Mouse (Mus musculus) right cerebral cortex, postnatal 36 days (tissue): Measurements from ENCODE around the gene Plscr1.

Source experiments
- DNase-seq, 2 experiments: peaks; one replicate each; pipeline ENCODE4 v3.0.0; 2022; ENCODE audit warnings: low spot score in 2 of 2, mixed read lengths in 1 of 2

The Plscr1 gene

GRCm38 (mm10) chr9:92301213-92301612 lies 51.7 kb downstream of the Plscr1 start:
- no peak for DNase-seq

- no peak for DNase-seq
Observed at GRCm38 (mm10) chr9:92305075-92305474, 55.5 kb downstream of the Plscr1 start.

DNA sequence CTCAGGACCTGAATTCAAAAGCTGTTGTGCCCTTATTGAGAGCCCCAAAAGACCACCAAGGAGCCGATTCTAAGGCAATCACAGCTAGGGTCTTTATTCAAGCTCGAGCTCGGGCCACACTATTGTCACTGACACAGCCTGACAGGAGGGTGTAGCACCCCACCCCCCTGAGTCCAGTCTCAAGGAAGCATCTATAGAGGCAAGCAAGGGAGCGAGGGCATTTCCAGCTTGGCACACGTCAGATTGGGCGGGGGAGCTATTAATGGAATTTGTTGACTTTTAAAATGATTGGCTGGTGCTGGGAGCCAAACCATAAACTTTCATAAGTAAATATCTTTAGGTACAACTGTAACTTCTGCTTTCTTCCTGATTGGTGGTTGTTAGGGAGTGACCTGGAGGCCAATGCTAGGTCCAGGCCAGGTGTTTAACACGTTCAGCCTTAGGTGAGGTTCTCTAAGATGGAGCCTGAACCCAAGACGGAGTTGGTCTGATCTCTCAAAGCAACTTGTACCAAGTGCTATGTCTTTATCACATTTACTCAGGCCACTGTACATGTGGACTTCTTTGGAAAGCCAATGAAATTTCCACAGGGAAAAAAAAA lies 56.2 kb downstream of the Plscr1 start:
- DNase-seq, result no peak

- no peak for DNase-seq
Observed at GRCm38 (mm10) chr9:92309077-92309476, 59.5 kb downstream of the Plscr1 start, which contains the start of gene 1700057G04Rik. Gene 1700057G04Rik (plus strand): TSS chr9:92309377.

DNA sequence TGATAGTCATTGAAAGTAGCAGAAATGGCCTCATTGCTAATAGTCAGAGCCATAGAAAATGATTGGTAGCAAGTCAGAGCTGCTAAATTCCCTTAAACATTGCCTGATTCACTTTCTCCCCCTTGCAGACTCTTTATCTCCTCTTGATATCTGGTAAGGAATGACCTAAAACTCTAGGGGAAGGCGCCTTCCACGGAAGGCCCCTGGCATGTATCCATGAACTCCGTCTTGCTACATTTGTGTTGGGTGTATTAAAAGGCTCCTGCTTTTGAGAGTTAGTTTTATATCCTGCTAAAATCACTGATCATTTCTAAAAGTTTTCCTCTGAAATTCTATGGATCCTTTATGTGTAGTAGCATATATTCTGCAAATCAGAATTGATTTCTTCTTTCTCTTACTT lies 67.2 kb downstream of the Plscr1 start:
- DNase-seq, result no peak
